Mouse (Mus musculus) MEL (cell line): ENCODE data around the gene Gsk3b.

ENCODE experiments used
- CTCF ChIP-seq, 3 experiments: IDR thresholded peaks in 2 of 3; conservative IDR thresholded peaks in 1 of 3; 2 replicates each; pipeline ENCODE4 v1.5.1; 2011 to 2012; ENCODE audit warnings: low read length in 3 of 3, low read depth in 2 of 3, mild to moderate bottlenecking in 2 of 3, improper control_type of control experiment in 1 of 3, inconsistent platforms in 1 of 3, mixed read lengths in 1 of 3, moderate library complexity in 1 of 3; ENCODE audit not compliant: control insufficient read depth in 1 of 3, insufficient read depth in 1 of 3, poor library complexity in 1 of 3, severe bottlenecking in 1 of 3
- MXI1 ChIP-seq: IDR thresholded peaks from 2 replicates; pipeline ENCODE4 v1.6.1; 2011; ENCODE audit warnings: mild to moderate bottlenecking, low read depth, low read length, improper control_type of control experiment
- RAD21 ChIP-seq: IDR thresholded peaks from 2 replicates; pipeline ENCODE4 v1.6.1; 2011; ENCODE audit warnings: mild to moderate bottlenecking, low read depth, low read length, improper control_type of control experiment

DNA sequence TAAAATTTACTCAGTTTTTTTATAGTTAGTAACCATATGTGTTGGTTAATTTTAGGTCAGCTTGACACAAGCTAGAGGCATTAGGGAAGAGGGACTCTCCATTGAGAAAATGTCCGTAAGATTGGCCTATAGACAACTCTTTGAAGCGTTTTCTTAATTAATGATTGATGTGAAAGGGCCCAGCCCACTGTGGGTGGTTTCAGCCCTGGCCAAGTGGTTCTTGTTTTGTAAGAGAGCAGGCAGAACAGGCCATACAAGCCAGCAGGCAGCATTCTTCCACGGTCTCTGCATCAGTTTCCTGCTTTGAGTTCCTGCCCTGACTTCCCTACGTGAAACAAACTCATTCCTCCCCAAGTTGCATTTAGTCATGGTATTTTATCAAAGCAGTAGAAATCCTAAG is 90.3 kb downstream of the Gsk3b start:
- no peak for TF ChIP-seq RAD21
- TF ChIP-seq MXI1, result no peak
- no peak for TF ChIP-seq CTCF (IDR thresholded peaks at IDR 0.05 in 2 of 3, conservative IDR thresholded peaks at IDR 0.05 in 1 of 3; ENCODE audit: control insufficient read depth in 1 of 3, insufficient read depth in 1 of 3, low read depth in 2 of 3, low read length in 3 of 3, poor library complexity in 1 of 3, severe bottlenecking in 1 of 3)
